Mouse (Mus musculus) ES-Bruce4 (cell line): ENCODE measurements at regions not wholly inside any gene's neighbourhood (a gene's known extent, or its start where the extent isn't known, plus 50 kb on each side); places are given as distances from the start of the nearest gene placed in this dataset.

Experiments
- CTCF ChIP-seq: IDR thresholded peaks from one replicate; pipeline ENCODE4 v1.8.1; 2011; ENCODE audit warnings: low read depth, low read length
- EP300 ChIP-seq: IDR thresholded peaks from 2 replicates; pipeline ENCODE4 v1.6.1; 2011; ENCODE audit warnings: low read depth, low read length; ENCODE audit not compliant: insufficient read depth

DNA sequence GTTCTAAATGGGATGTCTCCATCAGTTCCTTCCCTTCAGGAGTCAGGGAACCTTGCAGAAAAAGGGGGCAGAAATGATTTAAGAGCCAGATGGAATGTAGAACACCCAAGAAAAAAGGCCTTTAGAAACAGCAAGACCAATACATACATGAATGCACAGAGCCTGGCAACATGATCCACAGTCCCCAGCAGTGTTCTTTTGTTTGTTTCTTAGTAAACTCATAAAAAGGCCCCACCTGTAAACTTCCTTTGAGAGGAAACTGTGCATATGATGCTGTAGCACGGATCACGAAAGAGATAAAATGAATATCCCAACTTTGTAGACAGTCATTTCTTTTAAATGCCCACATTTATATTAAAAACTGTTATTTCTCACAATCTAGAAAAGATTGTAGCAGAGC lies 92.7 kb upstream of the 2610001J05Rik start:
- TF ChIP-seq EP300 (no peak), CTCF (no peak)
